Mouse (Mus musculus): Measurements from ENCODE around the gene 1700001P01Rik.

DNA sequence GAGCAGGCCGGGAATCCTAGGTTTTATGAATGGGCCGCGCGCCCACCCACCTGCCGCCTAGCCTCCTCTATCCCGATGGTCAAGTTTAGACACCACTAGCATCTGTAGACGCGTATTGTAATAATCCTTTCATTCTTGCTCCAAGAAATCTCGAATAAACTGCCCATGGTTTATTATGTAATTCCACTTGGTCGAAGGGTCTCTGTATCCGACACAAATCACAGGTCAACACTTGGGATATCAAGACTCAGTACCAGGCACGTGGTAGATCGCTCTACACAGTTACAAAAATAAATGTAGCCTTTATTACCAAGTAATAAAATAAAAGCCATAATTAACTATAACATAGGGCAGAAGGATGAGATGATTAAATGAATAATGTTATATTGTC lies 30.4 kb downstream of the 1700001P01Rik start:
- TF ChIP-seq CTCF (IDR thresholded peaks at IDR 0.05; ENCODE audit: extremely low read depth, insufficient read length, insufficient replicate concordance, low read depth, low read length): no peak
- 0 out of 2 replicates have a peak, but pooled peaks have one; percentile 2 for TF ChIP-seq POLR2A (IDR thresholded peaks at IDR 0.05; ENCODE audit: low read depth, low read length)

Data from small intestine, adult 2 months (tissue).